Mouse (Mus musculus): ENCODE data around the gene Palm3.
A peak's percentile ranks its signal among the peaks of the same experiment; 100 is the strongest.
"Not testable (repeated sequence)": the region's sequence is repeated elsewhere in the genome, so short reads cannot be mapped to it uniquely, and the experiment has no call there.

Gene Palm3

GRCm38 (mm10) chr8:84021096-84021495 lies at the start of gene Palm3:
Gene Palm3 (plus strand): TSS chr8:84021471.
- DNase-seq (ENCODE audit: low read depth, low spot score), result no peak

- no peak for DNase-seq (ENCODE audit: low read depth, low spot score)
Observed at GRCm38 (mm10) chr8:83971661-83972060, 49.6 kb upstream of the Palm3 start.

GRCm38 (mm10) chr8:83972150-83973120 lies 48.8 kb upstream of the Palm3 start, which contains the start of gene Prkaca:
Gene Prkaca (plus strand): TSS chr8:83972993.
- DNase-seq (ENCODE audit: low read depth, low spot score), result peak; percentile 99

- no peak for DNase-seq (ENCODE audit: low read depth, low spot score)
Observed at GRCm38 (mm10) chr8:83973161-83974031, 47.9 kb upstream of the Palm3 start.

GRCm38 (mm10) chr8:83974521-83974920 lies 46.8 kb upstream of the Palm3 start:
- no peak for DNase-seq (ENCODE audit: low read depth, low spot score)

GRCm38 (mm10) chr8:83976101-83976630 lies 45.1 kb upstream of the Palm3 start:
- DNase-seq (ENCODE audit: low read depth, low spot score), result no peak

- no peak for DNase-seq (ENCODE audit: low read depth, low spot score)
Observed at GRCm38 (mm10) chr8:83976779-83977350, 44.4 kb upstream of the Palm3 start.

GRCm38 (mm10) chr8:83977646-83978045 lies 43.6 kb upstream of the Palm3 start:
- no peak for DNase-seq (ENCODE audit: low read depth, low spot score)

GRCm38 (mm10) chr8:83978200-83978599 lies 43.1 kb upstream of the Palm3 start:
- DNase-seq (ENCODE audit: low read depth, low spot score), result no peak

- DNase-seq (ENCODE audit: low read depth, low spot score), result no peak
Observed at GRCm38 (mm10) chr8:83980250-83980649, 41.0 kb upstream of the Palm3 start.

- no peak for DNase-seq (ENCODE audit: low read depth, low spot score)
Observed at GRCm38 (mm10) chr8:83980845-83981244, 40.4 kb upstream of the Palm3 start.

GRCm38 (mm10) chr8:83981533-83981932 lies 39.7 kb upstream of the Palm3 start:
- DNase-seq (ENCODE audit: low read depth, low spot score), result no peak

GRCm38 (mm10) chr8:83982449-83982848 lies 38.8 kb upstream of the Palm3 start:
- no peak for DNase-seq (ENCODE audit: low read depth, low spot score)

- DNase-seq (ENCODE audit: low read depth, low spot score), result not testable (repeated sequence)
Observed at GRCm38 (mm10) chr8:83983222-83983621, 38.0 kb upstream of the Palm3 start.

- no peak for DNase-seq (ENCODE audit: low read depth, low spot score)
Observed at GRCm38 (mm10) chr8:83989243-83989642, 32.0 kb upstream of the Palm3 start.

GRCm38 (mm10) chr8:83990170-83990569 lies 31.1 kb upstream of the Palm3 start:
- no peak for DNase-seq (ENCODE audit: low read depth, low spot score)

- DNase-seq (ENCODE audit: low read depth, low spot score), result no peak
Observed at GRCm38 (mm10) chr8:83992488-83992887, 28.8 kb upstream of the Palm3 start.

GRCm38 (mm10) chr8:83994030-83994429 lies 27.2 kb upstream of the Palm3 start:
- no peak for DNase-seq (ENCODE audit: low read depth, low spot score)

- DNase-seq (ENCODE audit: low read depth, low spot score), result no peak
Observed at GRCm38 (mm10) chr8:83995973-83996372, 25.3 kb upstream of the Palm3 start.

GRCm38 (mm10) chr8:83996567-83997505 lies 24.4 kb upstream of the Palm3 start:
- DNase-seq (ENCODE audit: low read depth, low spot score), result peak; percentile 73

Data from brain, embryonic 18.5 days (tissue).